Mouse (Mus musculus) stomach, embryonic 16.5 days (tissue): ENCODE data around the gene Hist2h3b. TPM values are rescaled to one million over a fixed set of nuclear protein-coding genes. Genes with fewer than 3 reads are reported as not detected.
A peak's percentile ranks its signal among the peaks of the same experiment; 100 is the strongest.
"Not testable (repeated sequence)": the region's sequence is repeated elsewhere in the genome, so short reads cannot be mapped to it uniquely, and the experiment has no call there.

Experiments used
- ATAC-seq: fragments of 200-750 bp; cut with Nextera tagmentation; 2 replicates; pipeline ENCODE4 v1.8.0; 2017; ENCODE audit warnings: moderate number of reproducible peaks, moderate TSS enrichment; ENCODE audit not compliant: insufficient read depth, low FRiP score
- H3K27ac ChIP-seq: fragments of 300-500 bp; sonication (generic); 2 replicates; pipeline ENCODE4 v1.5.1; 2014; ENCODE audit warnings: low read length
- H3K27me3 ChIP-seq: fragments of 300-500 bp; sonication (generic); 2 replicates; pipeline ENCODE4 v1.6.1; 2014; ENCODE audit warnings: low read length, control low read depth, mixed read lengths; ENCODE audit not compliant: control insufficient read depth, insufficient read depth
- H3K36me3 ChIP-seq: fragments of 300-500 bp; sonication (generic); 2 replicates; pipeline ENCODE4 v1.6.1; 2014; ENCODE audit warnings: low read length; ENCODE audit not compliant: control insufficient read depth, insufficient read depth
- H3K4me1 ChIP-seq: fragments of 300-500 bp; sonication (generic); 2 replicates; pipeline ENCODE4 v1.6.1; 2014; ENCODE audit warnings: low read length, control low read depth, mixed read lengths; ENCODE audit not compliant: control insufficient read depth, insufficient read depth
- H3K4me2 ChIP-seq: fragments of 300-500 bp; sonication (generic); 2 replicates; pipeline ENCODE4 v1.6.1; 2014; ENCODE audit warnings: low read depth, low read length, mixed read lengths
- H3K4me3 ChIP-seq: fragments of 300-500 bp; sonication (generic); replicated peaks from 2 replicates; pipeline ENCODE4 v1.5.1; 2014; ENCODE audit warnings: mild to moderate bottlenecking, low read length
- H3K9ac ChIP-seq: fragments of 300-500 bp; sonication (generic); 2 replicates; pipeline ENCODE4 v1.6.1; 2014; ENCODE audit warnings: low read length
- H3K9me3 ChIP-seq: fragments of 300-500 bp; sonication (generic); replicated peaks from 2 replicates; pipeline ENCODE4 v1.6.1; 2016; ENCODE audit warnings: low read length, control low read depth; ENCODE audit not compliant: control insufficient read depth
- WGBS: fragments of 180-500 bp; shearing (Covaris S2); extraction: QIAGEN DNeasy Blood & Tissue Kit; methylation state at CpG from one replicate; pipeline ENCODE4 v1.1.7; 2014; 5-methylcytosine and 5-hydroxymethylcytosine counted together
- polyA plus RNA-seq: library from polyadenylated mRNA; unstranded; fragments of >200 nt; fragmentation: Nextera tagmentation; extraction: Ambion mirVana; gene quantifications from 2 replicates; pipeline ENCODE4 v1.2.1, GENCODE M21; 2015

The Hist2h3b gene
- polyA plus RNA-seq, 1 experiment from 2014 or later = 39.2 TPM

DNA sequence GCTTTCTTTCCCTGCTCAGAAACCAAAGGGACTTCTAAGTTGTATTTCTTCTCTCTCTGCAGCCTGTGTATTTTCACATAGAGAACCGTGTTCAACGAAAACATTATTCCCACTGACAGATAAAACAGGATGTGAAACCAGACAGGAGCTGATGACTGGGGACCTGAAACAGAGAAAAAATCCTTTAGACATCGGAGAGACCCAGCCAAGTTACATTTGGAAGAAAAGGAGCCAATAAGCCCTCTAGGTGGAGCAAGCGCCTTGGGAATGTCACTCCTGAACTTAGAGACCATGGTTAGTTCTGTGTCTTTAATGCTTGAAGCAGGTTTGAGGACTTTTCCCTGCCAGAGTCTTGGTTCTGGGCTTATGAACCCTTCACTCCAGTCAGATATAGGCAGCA is 16.0 kb downstream of the Hist2h3b start:
- Histone ChIP-seq H3K4me1 (no peaks in the 10 kb centered on the region), H3K4me2 (peak overlapping the region; percentile 4; the same call in 1 of the 2 replicates), H3K4me3 (no peak overlapping the region), H3K27ac (no peak overlapping the region), H3K9ac (0 out of 2 replicates have a peak overlapping the region, but pooled peaks have one; percentile 12), H3K9me3 (no peaks in the 10 kb centered on the region), H3K27me3 (peaks cover 9% of the 10 kb centered on the region), H3K36me3 (no peaks in the 10 kb centered on the region)
- no peak for ATAC-seq
- WGBS = 16% methylated on average over 4 of the region's 4 CpGs

DNA sequence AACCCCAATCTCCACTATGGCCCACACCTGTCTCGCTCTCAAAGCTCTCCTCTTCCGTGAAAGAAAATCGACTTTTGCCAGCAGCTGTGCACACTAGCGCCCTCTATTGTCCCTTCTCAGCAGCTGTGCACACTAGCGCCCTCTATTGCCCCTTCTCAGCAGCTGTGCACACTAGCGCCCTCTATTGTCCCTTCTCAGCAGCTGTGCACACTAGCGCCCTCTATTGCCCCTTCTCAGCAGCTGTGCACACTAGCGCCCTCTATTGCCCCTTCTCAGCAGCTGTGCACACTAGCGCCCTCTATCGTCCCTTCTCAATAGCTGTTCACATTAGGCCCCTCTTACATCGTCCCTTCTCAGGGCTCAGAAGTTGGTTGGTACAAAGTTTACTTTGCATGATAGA is 18.9 kb downstream of the Hist2h3b start:
- not testable (repeated sequence) for H3K4me2 ChIP-seq, H3K36me3 ChIP-seq, H3K27me3 ChIP-seq, ATAC-seq, H3K27ac ChIP-seq, H3K4me1 ChIP-seq, H3K9me3 ChIP-seq, H3K4me3 ChIP-seq, H3K9ac ChIP-seq
- 86% methylated on average over 11 of the region's 11 CpGs for WGBS

- no peak overlapping the region for H3K27ac ChIP-seq
- H3K9me3 ChIP-seq = no peaks in the 10 kb centered on the region
- H3K4me3 ChIP-seq = no peak overlapping the region
- ATAC-seq = no peak
- no peak overlapping the region for H3K4me2 ChIP-seq
- WGBS = 67% methylated on average over 3 of the region's 3 CpGs
- H3K9ac ChIP-seq = no peak overlapping the region
- H3K27me3 ChIP-seq = peaks cover 3% of the 10 kb centered on the region; the same call in 1 of the 2 replicates
- H3K4me1 ChIP-seq = no peaks in the 10 kb centered on the region
- no peaks in the 10 kb centered on the region for H3K36me3 ChIP-seq
These were observed 20.7 kb downstream of the Hist2h3b start for GRCm38 (mm10) chr3:96289201-96289600.

GRCm38 (mm10) chr3:96290727-96291126 is 22.3 kb downstream of the Hist2h3b start:
- not testable (repeated sequence) for H3K4me1 ChIP-seq, ATAC-seq, H3K9ac ChIP-seq, H3K27me3 ChIP-seq, H3K36me3 ChIP-seq, H3K4me2 ChIP-seq, H3K9me3 ChIP-seq, H3K27ac ChIP-seq, H3K4me3 ChIP-seq
- WGBS = 83% methylated on average over 3 of the region's 3 CpGs

GRCm38 (mm10) chr3:96292641-96293040 is 24.2 kb downstream of the Hist2h3b start:
- no peaks in the 10 kb centered on the region for H3K4me1 ChIP-seq
- no peaks in the 10 kb centered on the region for H3K36me3 ChIP-seq
- 63% methylated on average over 6 of the region's 6 CpGs for WGBS
- no peak overlapping the region for H3K4me3 ChIP-seq
- no peak overlapping the region for H3K27ac ChIP-seq
- no peaks in the 10 kb centered on the region for H3K9me3 ChIP-seq
- H3K9ac ChIP-seq = peak overlapping the region; percentile 31; the same call in 1 of the 2 replicates
- no peak for ATAC-seq
- H3K27me3 ChIP-seq = no peaks in the 10 kb centered on the region
- H3K4me2 ChIP-seq = no peak overlapping the region

DNA sequence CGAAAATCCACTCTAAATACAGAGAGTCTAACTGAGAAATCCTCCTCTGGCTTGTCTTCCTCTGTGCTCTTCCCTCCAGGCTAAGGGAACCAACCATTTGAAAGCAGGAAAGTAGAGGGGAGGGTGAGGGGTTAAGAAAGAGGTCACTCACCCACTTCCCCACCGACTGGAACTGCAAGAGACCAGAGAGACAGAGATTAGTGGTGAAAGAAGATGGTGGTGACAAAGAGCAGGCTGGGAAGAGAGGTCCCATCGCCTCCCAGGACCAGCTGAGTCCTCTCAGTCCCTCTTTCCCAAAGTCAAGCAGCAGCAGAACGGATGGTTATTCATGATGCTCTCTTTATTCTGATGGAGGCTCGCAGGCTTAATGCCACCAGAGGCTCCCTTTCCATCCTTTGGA is 24.9 kb downstream of the Hist2h3b start:
- no peak overlapping the region for H3K9ac ChIP-seq
- WGBS = 54% methylated on average over 5 of the region's 5 CpGs
- no peaks in the 10 kb centered on the region for H3K27me3 ChIP-seq
- no peaks in the 10 kb centered on the region for H3K36me3 ChIP-seq
- no peak for ATAC-seq
- no peaks in the 10 kb centered on the region for H3K9me3 ChIP-seq
- no peaks in the 10 kb centered on the region for H3K4me1 ChIP-seq
- no peak overlapping the region for H3K4me3 ChIP-seq
- no peak overlapping the region for H3K4me2 ChIP-seq
- no peak overlapping the region for H3K27ac ChIP-seq

DNA sequence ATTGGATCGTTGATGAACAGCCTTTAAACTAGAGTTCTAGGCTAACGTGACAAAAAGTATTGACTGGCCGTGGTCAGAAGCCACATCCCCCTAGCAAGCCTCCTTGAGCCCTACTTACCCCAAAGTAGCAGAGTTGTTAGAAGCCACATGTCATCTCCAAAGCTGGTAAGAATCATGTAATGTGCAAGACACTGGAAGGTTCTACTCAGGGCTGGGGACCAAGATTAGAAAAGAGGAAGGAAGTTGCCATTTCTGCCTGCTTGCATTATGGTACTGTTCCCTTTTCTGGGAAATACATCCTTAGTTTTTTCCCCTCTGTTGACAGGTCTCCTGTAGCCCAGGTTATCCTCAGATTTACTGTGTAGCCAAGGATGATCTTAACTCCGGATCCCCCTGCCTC is 25.3 kb downstream of the Hist2h3b start, which contains the start of gene Fcgr1:
TSS of gene Fcgr1 (minus strand) at position 183 of the 400 bp plus-strand sequence.
- WGBS = 73% methylated on average over 4 of the region's 4 CpGs
- no peak within 1 kb of the TSS for H3K4me3 ChIP-seq
- ATAC-seq = no peak
- no peaks in the 10 kb centered on the region for H3K36me3 ChIP-seq
- H3K27ac ChIP-seq = no peak within 1 kb of the TSS
- no peaks in the 10 kb centered on the region for H3K27me3 ChIP-seq
- H3K4me2 ChIP-seq = no peak within 1 kb of the TSS
- H3K9ac ChIP-seq = 0 out of 2 replicates have a peak within 1 kb of the TSS, but pooled peaks have one; percentile 31
- no peaks in the 10 kb centered on the region for H3K9me3 ChIP-seq
- no peaks in the 10 kb centered on the region for H3K4me1 ChIP-seq

- no peak overlapping the region for H3K27ac ChIP-seq
- H3K36me3 ChIP-seq = no peaks in the 10 kb centered on the region
- H3K4me2 ChIP-seq = no peak overlapping the region
- no peaks in the 10 kb centered on the region for H3K9me3 ChIP-seq
- H3K27me3 ChIP-seq = no peaks in the 10 kb centered on the region
- WGBS = 86% methylated on average over 4 of the region's 4 CpGs
- no peak overlapping the region for H3K9ac ChIP-seq
- H3K4me3 ChIP-seq = no peak overlapping the region
- no peak for ATAC-seq
- H3K4me1 ChIP-seq = no peaks in the 10 kb centered on the region
These were observed 29.9 kb downstream of the Hist2h3b start for GRCm38 (mm10) chr3:96298360-96298759.

- Histone ChIP-seq H3K4me1 (no peaks in the 10 kb centered on the region), H3K36me3 (no peaks in the 10 kb centered on the region), H3K9ac (no peak overlapping the region), H3K27ac (no peak overlapping the region), H3K4me3 (no peak overlapping the region), H3K9me3 (no peaks in the 10 kb centered on the region), H3K4me2 (no peak overlapping the region), H3K27me3 (no peaks in the 10 kb centered on the region)
- 97% methylated on average over 2 of the region's 2 CpGs for WGBS
- ATAC-seq = no peak
These were observed 31.1 kb downstream of the Hist2h3b start for GRCm38 (mm10) chr3:96299562-96299961.
